8 mouse cellular contexts compared by ENCODE assay signal in genomic region chr11:53737573-53737946, GRCm38 (mm10). TPM values are rescaled to one million over a fixed set of nuclear protein-coding genes. Genes with fewer than 3 reads are reported as not detected.
A peak's percentile ranks its signal among the peaks of the same experiment; 100 is the strongest.
DNase-seq lines count a peak whose midpoint lies in the region; ATAC-seq and TF ChIP-seq lines count a peak whose summit lies in the region.

No protein-coding gene starts in this region.

- H3K9me3 ChIP-seq in limb, embryonic 14.5 days (ENCODE audit: control insufficient read depth, low read length) = no peaks in the 10 kb centered on the region

- TF ChIP-seq POLR2A in limb, embryonic 14.5 days (IDR thresholded peaks at IDR 0.05; ENCODE audit: borderline replicate concordance, extremely low read depth, insufficient read depth, insufficient read length) = no peak

- DNase-seq in B cell, adult 2 months = peak; percentile 74 to 77
- DNase-seq in MEL-GATA-1-ER (ENCODE audit: extremely low read depth, low read depth) = peak; percentile 67
- peak; percentile 73 to 78 for DNase-seq in cerebellum, postnatal 10 days
- peak; percentile 54 to 62 for DNase-seq in kidney, adult 8-10 months
- peak; percentile 71 for DNase-seq in limb, embryonic 14.5 days (ENCODE audit: low spot score)
- DNase-seq in naive thymus-derived CD4-positive, alpha-beta T cell, adult 2 months (ENCODE audit: low read depth) = peak; percentile 81
- peak; percentile 74 for DNase-seq in thymus, postnatal 25 days

- H3K27me3 ChIP-seq in limb, embryonic 14.5 days (ENCODE audit: control insufficient read depth, insufficient read depth, low read length) = no peaks in the 10 kb centered on the region

- WGBS in limb, embryonic 14.5 days = 51% methylated on average over 6 of the region's 6 CpGs

- no peak overlapping the region for H3K9ac ChIP-seq in limb, embryonic 14.5 days (ENCODE audit: low read depth, low read length, severe bottlenecking)

- H3K4me1 ChIP-seq in limb, embryonic 14.5 days (ENCODE audit: control insufficient read depth, insufficient read depth, low read length) = no peaks in the 10 kb centered on the region

- no peak overlapping the region for H3K4me2 ChIP-seq in limb, embryonic 14.5 days (replicated peaks; ENCODE audit: low read depth, low read length, severe bottlenecking)

- no peaks in the 10 kb centered on the region for H3K36me3 ChIP-seq in limb, embryonic 14.5 days (ENCODE audit: control insufficient read depth, insufficient read depth, low read length)

- H3K4me3 ChIP-seq in limb, embryonic 14.5 days (replicated peaks; ENCODE audit: low read length) = no peak overlapping the region

- H3K27ac ChIP-seq in limb, embryonic 14.5 days (replicated peaks; ENCODE audit: low read depth, low read length) = no peak overlapping the region

- ATAC-seq in granulocyte monocyte progenitor cell, adult 5-6 weeks (replicated peaks; ENCODE audit: poor library complexity, severe bottlenecking) = peak; percentile 59
- peak; percentile 7; the same call in 1 of the 2 replicates for ATAC-seq in limb, embryonic 14.5 days (ENCODE audit: low FRiP score, low read depth)

RNA-seq across cellular contexts. Expression of gene Il5, which starts 17.0 kb away (rescaled TPM):
- not detected in 2 replicates for total RNA-seq in granulocyte monocyte progenitor cell, adult 5-6 weeks (2014; fragmentation: Nextera tagmentation)
- not detected in 2 replicates for total RNA-seq in granulocyte monocyte progenitor cell, adult 5-6 weeks (2017)
- polyA plus RNA-seq in limb, embryonic 14.5 days (2012; rRNA removed) = not detected in 2 replicates
- not detected in 2 replicates for polyA plus RNA-seq in limb, embryonic 14.5 days (2014; fragmentation: Nextera tagmentation; extraction: Ambion mirVana)

RNA-seq across cellular contexts. Expression of gene Rad50, which starts 30.4 kb away (rescaled TPM):
- total RNA-seq in granulocyte monocyte progenitor cell, adult 5-6 weeks (2014; fragmentation: Nextera tagmentation) = 58.0 and 59.9 TPM in 2 replicates
- 67.4 and 85.2 TPM in 2 replicates for total RNA-seq in granulocyte monocyte progenitor cell, adult 5-6 weeks (2017)
- 8.7 and 11.1 TPM in 2 replicates for polyA plus RNA-seq in limb, embryonic 14.5 days (2012; rRNA removed)
- polyA plus RNA-seq in limb, embryonic 14.5 days (2014; fragmentation: Nextera tagmentation; extraction: Ambion mirVana) = 18.9 and 21.2 TPM in 2 replicates

RNA-seq across cellular contexts. Expression of gene Irf1, which starts 32.3 kb away (rescaled TPM):
- 37.5 and 41.7 TPM in 2 replicates for total RNA-seq in granulocyte monocyte progenitor cell, adult 5-6 weeks (2014; fragmentation: Nextera tagmentation)
- 41.3 and 55.9 TPM in 2 replicates for total RNA-seq in granulocyte monocyte progenitor cell, adult 5-6 weeks (2017)
- 13.8 and 16.8 TPM in 2 replicates for polyA plus RNA-seq in limb, embryonic 14.5 days (2012; rRNA removed)
- 10.7 and 11.8 TPM in 2 replicates for polyA plus RNA-seq in limb, embryonic 14.5 days (2014; fragmentation: Nextera tagmentation; extraction: Ambion mirVana)

RNA-seq across cellular contexts. Expression of gene Gm17334, which starts 35.4 kb away (rescaled TPM):
- 2.5 and 4.8 TPM in 2 replicates for total RNA-seq in granulocyte monocyte progenitor cell, adult 5-6 weeks (2014; fragmentation: Nextera tagmentation)
- not detected in 2 replicates for total RNA-seq in granulocyte monocyte progenitor cell, adult 5-6 weeks (2017)
- 0.11 and 0.33 TPM in 2 replicates for polyA plus RNA-seq in limb, embryonic 14.5 days (2012; rRNA removed)
- 0.28 and 0.30 TPM in 2 replicates for polyA plus RNA-seq in limb, embryonic 14.5 days (2014; fragmentation: Nextera tagmentation; extraction: Ambion mirVana)
